Mouse (Mus musculus) 3T3-L1 (cell line): ENCODE results near the gene Gm15056.

Experiments
- DNase-seq: peaks from one replicate; pipeline ENCODE4 v3.0.0-alpha.2; 2015; ENCODE audit warnings: low read depth, low spot score

Gm15056 gene

DNA sequence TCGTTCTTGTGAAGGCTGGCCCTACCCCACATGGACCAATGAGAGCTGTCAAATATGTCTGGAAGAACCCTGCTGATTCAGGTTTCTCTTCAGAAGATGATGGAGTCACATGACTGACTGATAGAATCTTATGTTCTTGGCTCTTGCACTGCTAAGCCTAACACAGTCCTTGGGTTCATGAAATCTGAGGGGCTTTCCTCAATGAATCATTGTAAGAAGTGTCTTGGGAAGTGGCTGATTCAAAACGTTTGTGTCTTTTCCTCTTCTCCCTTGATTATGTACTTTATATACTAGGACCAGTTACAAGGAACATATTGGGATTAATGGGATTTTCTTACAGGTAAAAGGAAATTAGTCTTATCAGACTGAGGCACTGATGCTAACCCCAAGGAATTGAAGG lies at the start of gene Gm15056:
TSS of gene Gm15056 (minus strand) at position 101 of the 400 bp plus-strand sequence.
- DNase-seq, result no peak

DNA sequence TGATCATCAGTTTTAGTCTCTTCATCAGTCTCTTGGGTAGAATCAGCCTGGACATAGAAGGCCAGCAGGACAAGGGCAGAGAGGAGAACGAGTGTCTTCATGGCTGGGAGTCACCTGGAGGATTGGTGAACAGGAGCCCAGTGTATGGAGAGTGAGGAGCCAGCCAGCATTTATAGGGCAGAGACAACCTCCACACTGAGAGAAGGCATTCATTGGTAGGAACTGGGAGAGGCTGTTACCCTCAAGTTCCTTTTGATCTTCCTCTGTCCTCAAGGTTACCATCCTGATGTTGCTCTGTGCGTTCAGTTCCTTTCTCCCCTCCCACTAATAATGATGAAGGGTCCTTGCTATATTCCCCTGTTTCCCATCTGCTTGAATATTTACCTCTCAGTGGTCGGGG lies 42.2 kb upstream of the Gm15056 start, which contains the start of gene AY761185:
TSS of gene AY761185 (minus strand) at position 101 of the 400 bp plus-strand sequence.
- DNase-seq, result no peak

DNA sequence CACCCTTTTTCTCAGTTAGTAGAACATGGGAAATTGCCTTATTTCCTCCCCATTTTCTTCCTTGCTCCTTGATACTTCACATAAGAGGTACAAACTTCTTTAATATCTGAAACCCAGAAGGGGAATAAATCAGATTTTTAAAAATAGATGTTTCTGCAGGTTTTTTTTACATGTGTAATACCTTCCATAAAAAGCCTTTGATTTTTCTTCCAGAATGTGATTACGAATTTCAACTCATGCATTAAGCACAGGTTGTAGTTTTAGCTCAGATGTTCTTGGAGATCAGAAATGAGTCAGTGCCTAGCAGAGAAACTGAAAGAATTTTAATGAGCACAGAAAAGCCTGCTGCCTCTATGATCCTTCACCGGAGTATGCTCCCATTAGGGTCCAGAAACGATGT lies 19.5 kb upstream of the Gm15056 start, which contains the start of gene Gm6040:
TSS of gene Gm6040 (minus strand) at position 101 of the 400 bp plus-strand sequence.
- DNase-seq, result no peak

DNA sequence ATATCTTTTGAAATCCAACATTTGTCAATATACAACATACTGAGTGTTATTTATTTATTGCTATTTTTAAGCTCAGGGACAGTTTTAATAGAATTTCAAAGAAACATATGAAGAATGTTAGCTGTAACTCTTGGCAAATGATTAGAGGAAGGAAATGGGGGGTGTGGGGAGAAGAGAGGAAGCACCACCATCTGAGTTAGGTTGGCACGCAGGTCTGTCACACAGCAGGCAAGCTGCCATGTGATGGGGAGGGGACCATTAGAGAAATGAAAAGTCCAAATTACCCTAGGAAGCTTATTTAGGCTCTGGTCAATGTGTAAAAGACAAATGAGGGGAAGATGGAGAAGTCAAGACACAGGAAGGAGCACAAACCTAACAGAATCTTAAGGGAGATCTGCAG lies 9.9 kb upstream of the Gm15056 start:
- no peak for DNase-seq

GRCm38 (mm10) chr8:20908256-20908655 lies 5.8 kb upstream of the Gm15056 start:
- DNase-seq, result no peak

- DNase-seq, result no peak
These were observed 4.7 kb upstream of the Gm15056 start for GRCm38 (mm10) chr8:20907119-20907518.

DNA sequence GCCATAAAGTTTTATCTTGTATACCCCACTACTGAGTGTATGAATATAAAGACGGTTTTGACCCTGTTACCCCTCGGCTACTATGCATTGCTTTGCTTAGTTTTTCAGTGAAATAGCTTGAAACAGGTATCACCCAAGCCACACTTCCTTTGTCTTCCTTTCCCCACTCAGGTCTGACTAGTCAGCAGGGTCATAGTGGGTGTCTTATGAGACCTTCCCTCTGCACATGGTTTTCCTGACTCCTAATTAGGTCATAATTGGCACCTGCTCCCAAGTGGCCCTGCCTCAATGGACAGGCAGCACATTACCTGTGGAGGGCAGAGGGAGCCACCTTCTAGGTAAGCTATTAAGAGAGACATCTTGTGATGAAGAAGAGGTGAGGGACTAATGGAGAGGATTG lies 10.1 kb downstream of the Gm15056 start, which contains the start of gene Defb33:
TSS of gene Defb33 (plus strand) at position 301 of the 400 bp plus-strand sequence.
- DNase-seq, result no peak

- no peak for DNase-seq
These were observed 27.8 kb downstream of the Gm15056 start for GRCm38 (mm10) chr8:20874608-20875007.
